Mouse (Mus musculus) adrenal gland, postnatal 14 days (tissue): ENCODE measurements around the gene Babam2. TPM values are rescaled to one million over a fixed set of nuclear protein-coding genes. Genes with fewer than 3 reads are reported as not detected.

Experiments
- DNase-seq: peaks from one replicate; pipeline ENCODE4 v3.0.0; 2021; ENCODE audit warnings: mixed read lengths
- total RNA-seq: library from RNA; stranded (reverse); gene quantifications from 2 replicates; pipeline ENCODE4 v1.2.3, GENCODE M21; 2021

The Babam2 gene
- total RNA-seq, 1 experiment from 2014 or later: 72.3 TPM

DNA sequence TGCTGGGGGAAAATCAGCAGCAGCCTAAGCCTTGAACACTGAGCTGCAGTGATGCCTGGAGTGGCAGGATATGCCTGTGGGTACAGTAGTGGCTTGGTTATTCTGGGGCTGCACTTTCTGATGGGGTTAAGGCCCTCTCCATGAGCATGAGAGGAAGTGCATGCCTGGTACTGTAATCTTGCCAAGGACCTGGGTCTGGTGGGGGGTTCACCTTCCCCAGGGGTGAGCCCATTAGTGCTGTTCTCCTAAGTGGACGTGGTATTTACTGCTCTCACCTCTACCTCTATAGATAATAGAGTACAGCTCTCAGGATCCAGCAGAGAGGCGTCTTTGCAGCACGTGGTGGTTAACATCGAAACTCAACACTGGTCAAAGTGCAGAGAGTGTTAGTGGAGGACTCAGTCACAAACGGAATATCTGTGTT, 16.4 kb downstream of the Babam2 start:
- no peak for DNase-seq

DNA sequence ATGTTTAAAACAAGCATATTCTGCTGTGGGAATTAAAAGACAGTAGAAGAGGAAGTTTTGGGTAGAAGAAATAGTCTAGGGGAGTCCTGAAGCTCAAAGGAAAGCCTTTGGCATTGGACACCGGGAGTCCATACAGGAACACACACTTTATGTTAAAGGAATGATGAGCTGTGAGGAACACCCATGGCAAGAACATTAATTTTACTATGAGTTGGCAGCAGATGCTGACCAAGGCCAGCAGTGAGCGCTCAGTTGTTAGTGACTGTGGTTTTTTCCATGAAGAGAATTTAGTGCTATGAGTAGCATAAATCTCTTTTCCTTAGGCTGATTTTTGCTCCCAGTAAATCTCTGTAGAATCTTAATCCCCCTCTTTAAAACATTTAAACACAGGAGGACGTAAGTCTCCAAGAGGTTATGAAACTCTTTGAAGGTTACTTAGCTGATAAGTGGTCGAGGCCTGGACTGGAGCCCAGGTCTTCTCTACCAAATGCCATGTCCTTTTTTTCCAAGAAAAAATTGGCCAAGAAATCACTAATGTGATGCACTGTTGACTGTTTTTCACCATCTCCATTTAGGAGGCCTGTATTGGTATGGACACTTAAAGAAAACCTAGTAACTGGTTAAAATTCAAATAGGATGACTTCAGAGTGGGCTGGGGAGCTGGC, 18.1 kb downstream of the Babam2 start:
- peak; percentile 75 for DNase-seq

DNA sequence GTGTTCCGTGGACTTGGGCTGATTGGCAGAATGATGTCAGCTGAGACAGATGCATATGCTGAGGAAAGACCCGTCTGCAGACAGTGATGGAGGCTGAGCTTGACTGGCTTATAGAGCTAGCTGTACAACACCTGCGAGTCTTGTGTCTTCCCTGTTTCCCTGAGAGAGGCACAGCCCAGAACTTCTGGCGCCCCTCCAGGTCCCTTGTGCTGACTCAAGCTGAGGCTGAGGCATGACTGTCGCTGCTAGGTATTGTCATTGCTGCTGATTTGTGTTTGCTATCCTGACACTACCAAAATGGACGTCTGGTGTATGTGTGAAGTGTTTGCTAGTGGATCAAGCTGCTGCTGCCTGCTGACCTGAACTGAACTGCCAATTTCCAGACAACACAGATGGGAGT, 27.0 kb downstream of the Babam2 start:
- DNase-seq: peak; percentile 24

DNA sequence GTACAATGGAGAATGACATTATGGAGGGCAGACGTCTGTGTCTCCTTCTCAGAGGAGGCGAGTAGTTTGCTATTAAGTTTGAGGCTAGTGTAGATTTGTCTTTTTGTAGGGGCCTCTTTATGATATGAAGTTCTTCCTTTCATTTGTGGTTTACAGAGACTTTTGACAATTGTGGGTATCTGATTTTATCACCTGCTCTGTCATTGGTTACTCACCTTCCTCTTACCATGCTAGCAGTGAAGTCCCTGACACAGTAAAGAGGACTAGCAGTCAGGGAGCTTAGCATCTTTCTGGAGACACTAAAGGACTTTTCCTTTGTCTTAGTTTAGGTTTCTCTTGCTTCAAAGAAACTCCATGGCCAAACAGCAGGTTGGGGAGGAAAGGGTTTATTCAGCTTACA, 28.4 kb downstream of the Babam2 start:
- no peak for DNase-seq

DNA sequence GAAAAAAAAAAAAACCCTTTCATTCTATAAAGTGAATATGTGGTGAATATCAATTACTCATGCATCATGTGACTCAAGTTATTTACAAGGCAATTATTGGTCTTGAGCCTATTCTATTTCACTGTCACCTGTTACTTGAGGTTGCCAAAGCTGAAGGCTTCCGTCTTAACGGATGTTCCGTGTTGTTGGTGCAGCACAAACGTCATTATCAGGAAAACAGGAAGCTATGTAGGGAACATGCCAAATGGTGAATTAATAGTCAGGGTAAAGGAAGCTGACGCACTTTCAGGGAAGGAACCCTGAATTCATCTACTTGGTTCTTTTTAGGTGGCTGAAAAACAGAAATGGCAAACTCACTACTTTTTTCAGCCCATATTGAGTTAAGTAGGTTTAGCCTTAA, 30.0 kb downstream of the Babam2 start:
- DNase-seq: no peak

DNA sequence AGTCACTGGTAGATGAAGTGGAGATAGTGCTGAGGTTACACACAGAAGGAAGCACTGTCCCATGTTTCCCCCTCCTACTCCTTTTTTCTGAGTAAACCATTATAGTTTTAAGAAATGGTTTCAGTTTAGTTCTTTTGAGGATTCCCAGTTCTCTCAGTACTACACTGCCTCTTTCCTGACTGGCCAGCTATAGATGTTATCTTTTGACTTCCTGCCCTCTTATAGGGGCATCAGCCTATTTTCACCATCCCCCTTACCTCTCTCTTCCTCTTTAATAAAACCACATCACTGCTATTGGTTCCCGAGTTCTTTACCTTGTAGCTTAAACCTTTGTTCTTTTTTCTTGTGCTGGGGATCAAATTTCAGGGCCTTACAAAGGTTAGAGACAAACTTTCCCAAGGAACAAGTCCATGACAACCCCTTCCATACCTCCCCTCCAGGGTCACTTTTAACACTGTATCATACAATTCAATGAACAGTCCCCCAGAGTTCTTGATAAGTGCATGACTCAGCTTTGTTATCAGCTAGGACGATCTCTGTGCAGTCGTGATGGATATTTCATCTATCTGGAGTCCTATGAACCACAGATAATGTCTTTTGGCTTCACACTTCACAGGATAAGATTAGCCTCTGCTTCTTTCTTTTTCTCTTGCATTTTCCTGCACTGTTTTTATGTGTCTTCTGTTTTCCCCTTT, 35.3 kb downstream of the Babam2 start:
- peak; percentile 22 for DNase-seq

DNA sequence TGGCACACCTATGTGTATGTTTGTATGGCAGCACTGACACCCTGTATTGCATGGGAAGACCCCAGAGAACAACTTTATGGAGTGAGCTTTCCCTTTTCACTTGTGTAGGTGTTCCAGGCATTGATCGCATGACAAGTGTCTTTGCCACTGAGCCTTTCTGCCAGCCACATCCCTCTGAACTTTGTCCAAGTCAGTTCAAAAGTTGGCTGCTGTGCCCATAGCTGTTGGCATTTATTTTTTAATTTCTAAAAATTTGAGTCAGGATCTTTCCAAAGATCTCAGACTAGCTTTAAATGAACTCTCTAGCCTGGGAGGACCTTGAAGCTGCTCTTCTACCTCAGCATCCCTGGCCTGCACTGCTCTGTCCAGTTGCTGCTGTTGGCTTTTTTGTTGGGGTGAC, 44.4 kb downstream of the Babam2 start:
- DNase-seq: peak; percentile 32

DNA sequence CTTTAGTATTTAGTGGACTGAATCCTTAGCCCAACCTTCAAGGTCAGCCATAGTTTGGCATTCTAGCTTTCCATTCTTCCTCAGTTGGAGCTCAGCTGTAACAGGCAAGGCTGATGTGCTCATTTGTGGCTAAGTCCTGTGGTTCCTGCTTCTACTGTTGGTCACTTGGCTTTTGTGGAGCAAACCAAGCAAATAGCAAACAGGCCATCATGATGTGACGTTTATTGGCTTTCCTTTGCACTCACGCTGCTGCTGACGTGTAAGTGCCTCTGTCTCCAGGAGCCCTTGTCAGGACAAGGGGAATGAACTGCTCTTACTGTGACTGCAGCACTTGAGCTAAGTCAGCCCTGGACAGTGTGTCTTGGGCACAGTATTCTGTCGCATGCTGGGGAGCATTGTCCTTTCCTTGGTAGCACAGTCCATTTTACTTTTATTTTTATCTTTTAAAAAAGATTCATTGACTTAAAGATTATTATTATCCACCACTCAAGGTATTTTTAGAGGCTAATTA, 45.1 kb downstream of the Babam2 start:
- no peak for DNase-seq

DNA sequence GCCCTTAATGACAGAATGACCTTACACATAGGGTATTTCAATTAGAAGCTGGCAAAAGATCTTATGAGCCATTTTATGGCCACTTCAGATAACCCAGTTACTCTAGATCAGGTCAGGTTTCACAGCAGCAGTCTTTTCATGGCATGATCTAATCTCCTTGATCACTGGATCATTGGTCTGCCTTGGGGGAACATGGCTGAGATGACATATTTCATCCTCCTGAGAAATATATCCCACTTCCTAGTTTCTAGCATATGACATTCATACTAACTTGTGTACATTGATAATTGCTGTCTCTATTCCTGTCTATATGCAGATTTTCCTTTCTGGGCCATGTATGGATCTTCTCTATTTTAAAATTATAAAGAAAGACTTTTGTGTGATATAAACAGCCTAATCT, 51.9 kb downstream of the Babam2 start:
- DNase-seq: no peak

DNA sequence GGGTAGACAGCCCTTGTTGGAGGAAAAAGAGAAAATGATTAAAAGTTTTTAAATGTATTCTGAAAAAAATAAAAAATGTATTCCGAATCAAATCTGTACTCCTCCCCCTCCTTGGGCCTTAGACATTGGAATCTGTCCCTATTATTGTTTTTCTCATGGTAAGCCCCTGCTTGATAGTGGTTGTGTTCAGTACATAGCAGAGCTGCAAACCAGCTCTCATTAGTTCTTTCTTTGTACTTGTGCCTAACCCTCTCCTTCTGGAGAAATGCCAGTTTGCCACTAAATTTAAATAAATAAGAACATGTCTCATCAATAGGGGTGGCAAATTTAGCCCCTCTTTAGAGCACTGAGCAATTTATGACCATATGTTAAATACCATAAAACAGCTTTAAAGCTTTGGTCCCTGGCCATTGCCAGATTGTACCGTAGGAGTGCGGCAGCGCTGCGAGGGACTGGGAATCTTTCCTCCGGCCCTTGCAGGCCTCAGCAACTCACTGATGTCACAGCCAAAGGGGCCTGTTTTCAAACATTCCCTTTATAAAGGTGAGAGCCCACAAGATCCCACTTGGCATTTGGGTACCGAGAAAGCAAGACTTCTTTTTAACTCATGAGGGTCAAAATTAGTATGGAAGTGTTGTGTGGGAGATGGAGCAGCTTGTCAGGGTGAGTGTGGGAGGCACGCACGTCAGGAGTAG, 52.9 kb downstream of the Babam2 start:
- no peak for DNase-seq

DNA sequence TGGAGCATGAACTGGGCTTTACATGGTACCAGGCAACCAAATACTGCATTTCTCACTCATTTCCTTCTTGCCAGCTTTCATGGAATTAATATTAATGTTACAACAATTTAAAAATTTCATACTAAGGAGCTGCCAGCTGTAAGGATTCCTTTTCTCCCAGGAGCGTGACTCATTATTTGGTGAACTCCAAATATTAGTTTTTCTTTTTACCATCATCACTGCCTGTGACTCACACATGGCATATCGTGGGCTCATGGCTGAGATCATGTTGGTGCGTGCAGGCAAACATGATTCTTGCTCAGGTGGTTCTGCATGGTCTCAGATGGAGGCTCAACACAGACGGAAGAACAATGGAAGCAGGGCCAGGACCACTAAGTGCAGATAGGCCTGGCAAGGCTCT, 53.5 kb downstream of the Babam2 start:
- DNase-seq: no peak

DNA sequence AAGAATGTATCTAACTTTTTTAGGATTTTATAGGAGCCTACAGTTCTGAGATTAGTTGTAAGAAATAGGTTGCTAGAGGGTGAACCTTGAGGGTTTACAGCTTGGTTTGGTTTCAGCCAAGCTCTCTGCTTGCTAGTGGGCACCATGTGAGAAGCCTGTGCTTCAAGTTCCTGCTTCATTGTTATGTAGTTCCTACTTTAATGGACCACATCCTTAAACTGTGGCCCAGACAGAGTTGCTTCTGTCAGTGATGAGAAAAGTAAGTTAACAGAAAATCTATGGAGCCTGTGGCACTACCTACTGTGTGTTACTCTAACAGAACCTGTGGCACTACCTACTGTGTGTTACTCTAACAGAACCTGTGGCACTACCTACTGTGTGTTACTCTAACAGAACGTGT, 57.1 kb downstream of the Babam2 start:
- DNase-seq: no peak

DNA sequence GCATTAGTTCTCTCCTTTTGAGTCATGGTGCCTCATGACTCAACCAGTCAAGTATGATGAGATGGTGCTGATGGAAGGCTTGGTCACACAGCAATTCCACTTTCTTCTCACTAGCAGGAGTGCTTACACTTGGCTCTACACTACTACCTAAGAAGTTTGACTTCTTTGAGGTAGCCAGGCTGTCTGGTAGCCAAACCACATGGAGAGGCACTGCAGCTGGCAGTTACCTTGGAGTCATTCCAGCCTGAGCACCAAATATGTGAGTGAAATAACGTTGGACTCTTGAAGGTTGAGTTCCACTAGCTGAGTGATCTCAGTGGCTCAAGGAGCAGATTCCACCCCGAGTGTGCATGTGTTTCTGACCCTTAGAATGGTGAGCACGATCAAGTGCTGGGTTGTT, 57.8 kb downstream of the Babam2 start:
- no peak for DNase-seq

DNA sequence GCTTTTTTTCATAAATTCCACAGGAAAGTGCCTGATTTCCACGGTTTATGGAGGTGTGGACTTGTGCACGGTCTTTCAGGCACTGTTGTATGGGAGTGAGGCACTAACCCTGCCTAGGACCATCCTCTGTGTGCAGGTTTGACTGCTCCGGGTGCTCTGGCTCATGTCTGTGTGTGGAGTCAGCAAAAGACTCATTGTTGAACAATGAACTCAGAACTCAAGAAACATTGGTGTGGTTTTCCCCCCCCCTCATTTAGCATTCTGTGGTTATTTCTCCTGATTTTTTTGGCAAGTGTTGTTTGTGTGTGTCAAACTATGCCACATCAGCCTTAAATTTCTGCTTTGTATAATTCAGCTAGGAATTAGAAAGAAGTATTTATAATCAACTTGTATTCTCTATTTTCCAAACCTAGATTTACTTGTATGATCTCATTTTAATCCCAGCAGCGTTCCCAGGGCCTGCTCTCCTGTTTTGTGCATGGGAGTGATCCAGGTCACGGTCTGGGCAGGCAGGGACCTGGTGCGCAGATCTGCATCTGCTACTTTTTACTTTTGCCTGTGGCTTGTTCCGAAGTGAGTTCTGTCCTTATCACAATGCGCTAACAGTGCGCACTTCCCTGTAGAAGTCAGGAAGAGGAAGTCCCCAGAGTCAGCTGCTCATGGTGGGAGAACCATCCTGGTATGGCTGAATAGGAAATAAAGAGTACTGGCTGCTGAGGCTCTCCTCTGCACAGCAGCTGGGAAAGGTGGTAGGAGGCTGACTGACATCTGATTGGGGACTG, 61.0 kb downstream of the Babam2 start:
- no peak for DNase-seq

DNA sequence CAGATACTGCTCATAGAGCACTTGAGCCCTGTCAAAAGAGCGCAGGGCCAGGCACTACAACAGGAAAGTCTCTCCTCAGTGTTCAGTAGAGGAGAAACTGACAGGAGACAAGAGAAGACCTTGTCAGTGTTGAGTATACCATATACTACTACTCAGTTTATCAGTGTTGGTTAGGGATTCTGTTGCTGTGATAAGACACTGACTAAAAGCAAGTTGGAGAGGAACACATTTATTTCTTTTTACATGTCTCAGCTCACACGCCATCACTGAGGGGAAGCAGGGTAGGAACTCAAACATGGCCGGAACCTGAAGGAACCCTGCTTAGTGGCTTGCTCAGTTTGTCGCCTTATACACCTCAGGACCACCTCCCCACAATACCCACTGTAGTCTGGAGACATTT, 64.4 kb downstream of the Babam2 start:
- DNase-seq: no peak

DNA sequence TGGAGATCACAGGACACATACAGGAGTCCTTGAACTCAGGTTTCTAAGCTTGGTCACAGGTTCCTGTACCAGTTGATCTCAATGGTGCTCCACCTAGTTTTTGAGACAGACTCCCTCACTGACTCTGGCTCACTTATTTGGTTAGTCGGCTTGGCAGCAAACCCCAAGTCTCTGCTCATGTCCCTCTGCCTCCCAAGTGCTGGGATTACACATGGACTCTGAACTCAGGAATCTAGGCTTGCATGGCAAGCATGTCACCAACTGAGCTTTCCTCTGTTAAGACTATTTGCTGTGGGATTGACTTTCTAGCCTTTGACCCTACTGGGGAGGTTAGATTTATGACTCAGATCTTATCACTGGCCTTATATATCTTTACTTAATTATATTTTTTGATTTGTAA, 65.3 kb downstream of the Babam2 start:
- no peak for DNase-seq

DNA sequence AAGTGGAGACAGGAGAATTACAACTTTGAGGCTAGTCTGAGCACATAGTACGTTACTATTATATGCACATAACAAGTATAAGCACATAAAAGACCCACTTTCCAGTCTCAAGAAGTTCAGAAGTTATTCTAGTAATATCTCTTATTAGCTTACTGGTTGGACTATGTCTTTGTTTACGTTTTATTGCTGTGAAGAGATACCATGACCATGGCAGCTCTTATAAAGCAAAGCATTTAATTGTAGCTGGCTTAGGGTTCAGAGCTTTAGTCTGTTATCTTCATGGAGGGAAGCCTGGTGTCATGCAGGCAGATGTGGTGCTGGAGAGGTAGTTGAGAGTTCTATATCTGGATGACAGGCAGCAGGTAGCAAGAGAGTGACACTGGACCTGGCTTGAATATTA, 68.3 kb downstream of the Babam2 start:
- no peak for DNase-seq

DNA sequence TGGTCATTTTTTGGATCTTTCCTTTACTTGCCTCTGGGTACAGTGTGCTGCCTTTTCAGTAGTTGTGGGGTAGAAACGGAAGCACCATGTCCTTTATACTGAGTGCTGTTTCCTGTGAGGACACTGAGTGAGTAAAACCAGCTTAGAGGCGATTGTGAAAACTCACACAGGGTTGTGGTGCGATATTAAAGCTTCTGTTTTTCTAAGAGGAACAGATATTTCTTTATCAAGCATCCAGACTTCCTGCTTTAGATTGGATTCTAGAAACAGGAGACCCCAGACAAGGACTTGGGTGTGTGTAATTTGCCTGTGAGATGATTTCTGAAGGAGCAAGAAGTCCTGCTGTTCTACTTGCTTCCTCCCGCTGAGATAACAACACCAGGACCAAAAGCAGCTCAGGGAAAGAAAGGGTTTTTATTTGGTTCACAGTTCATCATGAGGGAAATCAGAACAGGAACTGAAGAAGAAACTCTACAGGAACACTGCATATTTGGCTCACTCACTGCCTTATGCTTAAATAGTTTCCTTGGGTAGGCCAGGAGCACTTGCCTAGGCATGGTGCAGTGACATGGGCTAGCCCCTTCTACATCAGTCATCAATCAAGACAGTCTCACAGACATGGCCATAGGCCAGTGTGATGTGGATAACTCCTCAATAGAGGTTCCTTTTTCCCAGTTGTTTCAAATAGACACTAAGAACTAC, 69.5 kb downstream of the Babam2 start:
- DNase-seq: no peak

DNA sequence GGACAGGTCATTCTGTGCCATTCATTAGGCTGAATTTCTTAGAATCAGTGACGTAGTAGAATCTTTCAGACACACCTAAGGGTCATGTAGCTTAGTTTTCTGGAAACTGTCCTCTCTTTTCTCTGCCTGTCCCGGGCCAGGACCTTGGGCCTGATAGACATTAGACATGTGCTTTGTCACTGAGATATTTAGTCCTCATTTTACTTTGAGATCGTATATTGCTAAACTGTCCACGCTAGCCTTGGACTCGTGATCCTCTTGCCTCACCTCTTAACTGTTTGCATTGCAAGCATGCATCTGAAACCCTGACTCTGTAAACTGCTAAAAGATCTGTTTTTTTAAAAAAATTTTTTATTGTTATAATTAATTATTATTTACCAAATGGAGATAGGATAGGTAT, 74.0 kb downstream of the Babam2 start:
- DNase-seq: peak; percentile 28

DNA sequence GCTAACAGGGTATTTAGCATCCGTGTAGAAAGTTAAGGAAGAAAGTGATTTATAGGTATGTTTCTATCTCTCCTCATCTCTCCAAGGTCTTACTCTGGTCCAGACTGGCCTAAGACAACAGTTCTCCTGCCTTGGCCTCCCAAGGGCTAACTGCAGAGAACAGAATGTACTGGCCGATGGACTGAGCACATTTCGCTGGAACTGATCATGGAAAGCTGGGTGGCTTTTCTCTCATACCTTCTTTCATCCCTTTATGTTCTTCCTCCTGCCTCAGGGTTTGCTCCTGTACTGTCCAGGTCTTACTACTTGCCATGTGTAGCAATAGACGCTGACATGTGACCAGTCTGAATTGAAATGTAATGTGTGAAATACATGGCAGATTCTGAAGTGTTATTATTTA, 74.4 kb downstream of the Babam2 start:
- peak; percentile 34 for DNase-seq

DNA sequence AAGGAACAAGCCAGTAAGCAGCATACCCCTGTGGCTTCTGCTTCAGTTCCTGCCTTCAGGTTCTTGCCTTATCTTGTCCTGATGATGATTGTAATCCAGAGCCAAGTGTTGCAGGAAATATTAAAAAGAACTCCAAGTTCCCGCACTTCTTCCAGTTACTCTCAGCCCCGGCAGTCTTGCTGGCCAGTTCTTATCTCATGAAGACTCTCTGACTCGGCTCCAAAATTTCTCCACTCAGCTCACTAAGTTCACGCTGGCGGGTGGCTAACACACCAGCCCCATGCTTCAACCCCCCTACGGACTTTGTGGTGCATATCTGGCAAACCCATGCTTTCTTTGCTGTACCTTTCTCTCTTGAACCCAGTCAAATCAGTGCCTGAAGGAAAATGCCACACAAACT, 77.5 kb downstream of the Babam2 start:
- no peak for DNase-seq

DNA sequence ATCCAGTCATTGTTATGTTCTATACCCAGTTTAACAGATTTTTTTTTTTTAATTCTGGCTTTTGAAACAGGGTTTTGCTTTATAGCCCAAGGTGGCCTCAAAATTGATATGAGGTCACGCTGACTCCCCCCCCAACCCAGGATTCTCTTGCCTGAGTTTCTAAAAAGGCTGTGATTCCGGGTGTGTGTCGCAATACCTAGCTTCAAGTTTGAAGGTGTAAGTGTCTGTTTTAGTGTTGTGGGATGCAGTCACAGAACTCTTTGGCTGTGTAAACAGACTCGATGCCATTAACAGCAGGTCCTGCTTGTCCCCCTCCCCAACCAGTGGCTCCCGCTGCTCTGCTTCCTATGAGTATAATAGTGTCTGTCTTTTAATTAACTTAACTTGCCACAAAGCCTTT, 84.1 kb downstream of the Babam2 start:
- DNase-seq: no peak
